In the genomic region with DNA sequence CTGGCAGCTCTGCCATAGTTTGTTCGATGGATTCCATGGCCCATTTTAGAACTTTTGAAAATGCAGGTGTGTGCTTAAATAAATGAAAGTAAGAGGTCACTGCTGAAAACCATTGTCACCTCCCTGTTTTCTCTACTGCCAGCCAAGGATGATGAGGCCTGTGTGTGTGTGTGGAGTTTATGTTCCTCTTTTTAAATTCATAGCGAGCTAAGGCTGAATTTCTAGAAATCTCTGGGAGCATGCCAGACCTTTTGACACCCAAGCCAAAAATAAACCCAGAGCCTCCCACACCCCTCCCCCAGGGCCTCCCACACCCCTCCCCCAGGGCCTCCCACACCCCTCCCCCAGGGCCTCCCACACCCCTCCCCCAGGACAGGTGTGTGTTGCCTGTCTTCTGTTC, we compare ENCODE assay signal across 36 mouse cellular contexts. TPM values are rescaled to one million over a fixed set of nuclear protein-coding genes. Genes with fewer than 3 reads are reported as not detected.
"Had no signal": no experiment of that assay in that cellular context is flagged by ENCODE, and none has a peak within 500 bp of the region (broad histone marks: within the 10 kb centered on the region; RNA-seq: fewer than 3 reads in every experiment).

No protein-coding gene starts in this region.

- H3K9me3 ChIP-seq: limb, embryonic 10.5 days; limb, embryonic 12.5 days; limb, embryonic 13.5 days; limb, embryonic 15.5 days; liver, embryonic 12.5 days; liver, embryonic 13.5 days; liver, embryonic 15.5 days; lung, embryonic 15.5 days; megakaryocyte, embryonic 14.5 days; midbrain, embryonic 10.5 days; midbrain, embryonic 12.5 days; midbrain, embryonic 15.5 days; neural tube, embryonic 12.5 days had no signal

- H3K27ac ChIP-seq: limb, embryonic 10.5 days; limb, embryonic 12.5 days; limb, embryonic 13.5 days; limb, embryonic 15.5 days; liver, embryonic 12.5 days; liver, embryonic 13.5 days; liver, embryonic 14.5 days; liver, embryonic 15.5 days; lung, embryonic 15.5 days; macrophage; midbrain, embryonic 10.5 days; midbrain, embryonic 12.5 days; midbrain, embryonic 15.5 days; neural tube, embryonic 12.5 days had no signal

- H3K27me3 ChIP-seq: limb, embryonic 12.5 days; limb, embryonic 13.5 days; limb, embryonic 15.5 days; liver, embryonic 12.5 days; liver, embryonic 13.5 days; liver, embryonic 15.5 days; lung, embryonic 15.5 days; megakaryocyte, embryonic 14.5 days; midbrain, embryonic 12.5 days; midbrain, embryonic 15.5 days; neural tube, embryonic 12.5 days had no signal

- H3K4me3 ChIP-seq: limb, embryonic 10.5 days; limb, embryonic 12.5 days; limb, embryonic 13.5 days; limb, embryonic 15.5 days; liver, embryonic 12.5 days; liver, embryonic 13.5 days; liver, embryonic 15.5 days; lung, embryonic 15.5 days; megakaryocyte, embryonic 14.5 days; midbrain, embryonic 10.5 days; midbrain, embryonic 12.5 days; midbrain, embryonic 15.5 days; myocyte; neural tube, embryonic 12.5 days had no signal

- H3K4me2 ChIP-seq: limb, embryonic 12.5 days; limb, embryonic 13.5 days; limb, embryonic 15.5 days; liver, embryonic 11.5 days; liver, embryonic 12.5 days; liver, embryonic 13.5 days; liver, embryonic 15.5 days; lung, embryonic 14.5 days; lung, embryonic 15.5 days; midbrain, embryonic 12.5 days; midbrain, embryonic 15.5 days; neural tube, embryonic 12.5 days had no signal

- H3K9ac ChIP-seq: limb, embryonic 12.5 days; limb, embryonic 13.5 days; limb, embryonic 15.5 days; liver, embryonic 12.5 days; liver, embryonic 13.5 days; liver, embryonic 14.5 days; liver, embryonic 15.5 days; liver, postnatal 0 days; lung, embryonic 14.5 days; lung, embryonic 15.5 days; midbrain, embryonic 12.5 days; midbrain, embryonic 15.5 days; neural tube, embryonic 12.5 days had no signal

- ATAC-seq: liver, embryonic 12.5 days; liver, postnatal 0 days; lung, postnatal 0 days; midbrain, embryonic 15.5 days; midbrain, embryonic 16.5 days had no signal

- DNase-seq: left cerebral cortex, postnatal 4 days; liver; liver, embryonic 13.5 days; liver, postnatal 0 days; lung, adult 18-20 months; lung, adult 2 months; lung, postnatal 10 days; lung, postnatal 14 days; lung, postnatal 36 days; lung, postnatal 4 days; midbrain, embryonic 14.5 days had no signal

RNA-seq across cellular contexts. Expression of gene Iqch, which starts 15.7 kb away (rescaled TPM):
- total RNA-seq: left cerebral cortex, postnatal 10 days; megakaryocyte progenitor cell, adult 5-6 weeks; megakaryocyte, adult 5-6 weeks; midbrain, postnatal 0 days; monocyte, adult 5-6 weeks had no signal
- polyA plus RNA-seq: liver, embryonic 12.5 days; liver, embryonic 13.5 days; liver, embryonic 14.5 days; liver, embryonic 15.5 days; liver, embryonic 16.5 days; macrophage; midbrain, embryonic 12.5 days; myocyte had no signal
